Mouse (Mus musculus): ENCODE data around the gene Tapt1.

DNA sequence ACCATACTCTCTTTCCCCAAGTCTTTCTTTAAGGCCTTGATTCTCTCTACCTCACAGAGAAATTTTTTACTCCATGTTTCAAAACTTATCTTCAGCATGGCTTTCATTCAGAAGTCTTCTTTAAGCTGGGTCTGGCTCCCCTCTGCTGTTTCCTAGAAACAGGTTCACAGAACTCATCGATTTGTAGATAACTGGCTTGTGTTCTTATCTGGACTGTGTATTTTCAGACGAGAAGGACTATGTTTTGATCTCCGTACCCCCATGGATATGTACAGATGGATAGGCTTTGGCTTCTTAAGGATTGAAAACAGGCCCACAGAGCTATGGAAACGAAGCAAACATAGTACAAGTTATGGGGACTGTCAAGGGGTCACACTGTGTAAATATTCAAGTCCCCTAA, 26.0 kb upstream of the Tapt1 start:
- TF ChIP-seq FLI1 (IDR thresholded peaks at IDR 0.05; ENCODE audit: low read length) = no peak
- TF ChIP-seq GATA1 (IDR thresholded peaks at IDR 0.05; ENCODE audit: borderline replicate concordance, low read length) = no peak
